Mouse (Mus musculus) layer of hippocampus, adult 8-10 months (tissue): ENCODE data around the gene Olfr1066. TPM values are rescaled to one million over a fixed set of nuclear protein-coding genes. Genes with fewer than 3 reads are reported as not detected.
"Not testable (repeated sequence)": the region's sequence is repeated elsewhere in the genome, so short reads cannot be mapped to it uniquely, and the experiment has no call there.

Experiments
- DNase-seq, 2 experiments: peaks; one replicate each; pipeline ENCODE4 v3.0.0; 2022; ENCODE audit warnings: low spot score in 2 of 2
- total RNA-seq, 4 experiments: library from RNA; stranded (reverse); gene quantifications; 2 replicates each; pipeline ENCODE4 v1.2.4; 2022

Olfr1066 gene
- not detected for total RNA-seq

DNA sequence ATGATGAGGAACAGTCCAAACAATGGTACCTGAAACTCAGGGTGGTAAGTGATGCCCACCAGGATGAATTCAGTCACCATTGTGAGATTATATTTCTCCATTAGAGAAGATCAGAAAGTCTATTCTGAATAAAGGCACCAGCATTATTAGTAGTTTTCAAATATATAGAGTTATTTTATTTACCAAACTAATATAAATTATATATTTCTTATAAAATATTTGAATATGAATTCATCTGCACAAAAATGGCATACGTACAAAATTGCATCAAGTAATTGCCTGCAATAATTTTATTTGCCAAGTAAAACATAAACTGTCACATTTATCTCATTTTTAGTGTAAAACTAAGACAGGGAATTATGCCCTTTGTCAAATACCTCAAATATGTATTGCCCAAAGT lies at the start of gene Olfr1066:
TSS of gene Olfr1066 (minus strand) at position 101 of the 400 bp plus-strand sequence.
- no peak for DNase-seq

DNA sequence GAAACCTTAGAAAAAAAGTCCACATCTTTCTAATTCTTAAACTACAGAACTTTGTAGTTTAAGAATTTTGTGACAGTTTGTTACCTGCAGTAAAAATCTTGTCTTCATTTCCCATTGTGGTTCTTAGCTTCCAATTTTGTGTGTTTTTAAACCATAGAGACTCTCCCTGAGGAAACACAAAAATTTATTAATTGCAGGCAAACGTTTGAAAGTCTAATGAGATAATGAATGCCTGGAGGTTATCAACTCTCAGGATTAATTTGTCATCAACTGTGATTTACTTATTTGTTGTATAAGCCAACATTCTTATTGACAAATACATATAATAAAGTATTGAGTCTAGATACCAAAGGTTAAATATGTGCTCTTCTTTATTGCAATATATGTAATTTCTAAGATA lies 31.2 kb upstream of the Olfr1066 start, which contains the start of gene Olfr228:
TSS of gene Olfr228 (minus strand) at position 101 of the 400 bp plus-strand sequence.
- DNase-seq = no peak

DNA sequence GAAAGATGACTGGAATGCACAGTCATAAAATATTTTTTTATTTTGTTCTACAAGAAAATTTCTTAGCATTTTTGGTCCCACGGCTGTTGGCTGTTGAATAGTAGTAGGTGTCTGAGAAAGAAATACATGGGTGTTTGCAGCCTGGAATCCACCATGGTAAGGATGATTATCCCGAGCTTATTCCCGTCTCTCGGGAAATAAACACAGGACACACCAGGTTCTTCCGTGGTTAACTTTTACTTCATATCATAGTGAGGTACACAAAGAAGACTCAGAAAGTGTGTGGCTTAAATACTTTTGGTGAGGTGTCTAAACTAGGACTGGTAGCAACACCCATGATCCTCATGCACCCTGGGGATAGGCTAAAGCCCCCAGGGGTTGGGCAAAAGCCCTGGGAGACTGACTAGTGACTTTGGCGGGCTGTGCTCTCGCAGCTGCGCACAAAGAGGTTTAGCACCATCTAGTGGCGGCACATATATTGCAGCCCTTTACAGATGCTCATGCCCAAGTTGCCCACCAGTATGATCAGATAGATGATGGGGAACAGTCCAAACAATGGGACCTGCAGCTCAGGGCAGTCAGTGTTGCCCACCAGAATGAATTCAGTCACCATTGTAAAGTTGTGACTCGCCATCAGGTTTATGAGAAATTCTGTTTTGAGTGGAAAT lies 8.5 kb upstream of the Olfr1066 start:
- DNase-seq = peak; percentile 13 to 59

DNA sequence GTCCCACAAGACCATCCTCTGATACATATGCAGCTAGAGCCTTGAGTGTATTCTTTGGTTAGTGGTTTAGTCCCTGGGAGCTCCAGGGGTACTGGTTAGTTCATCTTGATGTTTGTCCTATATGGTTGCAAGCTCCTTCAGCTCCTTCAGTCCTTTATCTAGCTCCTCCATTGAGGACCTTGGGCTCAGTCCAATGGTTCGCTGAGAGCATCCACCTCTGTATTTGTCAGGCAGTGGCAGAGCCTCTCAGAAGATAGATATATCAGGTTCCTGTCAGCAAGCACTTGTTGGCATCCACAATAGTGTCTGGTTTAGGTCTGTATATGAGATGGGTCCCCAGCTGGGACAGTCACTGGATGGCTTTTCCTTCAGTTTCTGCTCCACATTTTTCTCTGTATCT lies 4.4 kb upstream of the Olfr1066 start:
- no peak for DNase-seq

DNA sequence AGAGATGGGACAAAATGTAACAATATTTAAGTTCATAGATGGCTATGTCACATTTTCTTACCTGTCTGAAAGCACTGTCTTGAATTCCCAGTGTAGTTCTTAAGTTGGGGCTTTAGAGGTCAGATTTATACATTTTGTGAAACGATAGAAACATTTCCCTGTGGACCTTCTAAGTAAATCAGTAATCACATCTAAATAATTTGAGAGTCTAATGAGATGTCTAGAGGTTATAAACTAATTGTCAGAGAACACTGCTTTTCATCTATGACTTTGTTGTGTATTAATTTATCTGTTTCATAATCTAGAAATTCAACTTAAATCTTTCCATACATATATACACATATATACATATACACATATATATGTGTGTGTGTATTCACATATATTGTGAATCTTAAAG lies 5.6 kb downstream of the Olfr1066 start, which contains the start of gene Olfr1065:
TSS of gene Olfr1065 (minus strand) at position 101 of the 400 bp plus-strand sequence.
- not testable (repeated sequence) for DNase-seq

DNA sequence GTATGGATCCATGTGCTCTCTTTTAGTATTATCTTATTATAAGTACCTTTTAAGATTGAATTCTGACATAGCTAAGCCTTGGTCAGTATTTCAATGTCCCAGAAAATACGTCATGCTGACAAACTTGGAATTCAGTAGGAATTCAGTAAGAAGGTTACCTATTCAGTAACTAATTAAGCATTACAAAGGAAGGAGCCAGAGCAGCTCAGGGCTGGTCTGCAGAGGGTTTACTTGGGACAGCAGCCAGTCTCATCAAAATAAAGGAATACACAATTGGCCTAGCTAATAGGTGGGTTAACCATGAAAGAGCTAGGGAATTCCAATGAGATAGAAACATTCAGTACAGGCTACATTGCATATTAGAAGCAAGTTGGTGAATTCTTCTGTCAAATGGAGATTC lies 14.0 kb downstream of the Olfr1066 start:
- not testable (repeated sequence) for DNase-seq

DNA sequence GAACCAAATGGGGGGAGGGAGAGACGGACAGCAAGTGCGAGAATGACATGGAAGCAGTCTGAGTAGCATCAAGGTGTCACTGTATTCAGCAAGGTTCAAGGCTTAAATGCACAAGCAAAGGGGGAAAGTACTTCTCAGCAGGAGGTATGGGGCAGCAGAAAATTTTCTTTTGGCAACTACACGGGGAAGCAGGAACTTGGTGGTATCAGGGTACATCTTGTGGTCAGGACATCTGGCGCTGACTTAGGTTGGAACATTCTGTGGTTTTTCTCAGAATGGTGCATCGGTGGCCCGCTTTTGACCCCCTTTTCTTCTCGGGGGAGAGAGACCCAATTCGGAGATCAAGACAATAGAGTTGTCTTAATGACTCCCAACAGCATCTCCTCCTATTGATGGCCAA lies 27.6 kb downstream of the Olfr1066 start:
- not testable (repeated sequence) for DNase-seq

DNA sequence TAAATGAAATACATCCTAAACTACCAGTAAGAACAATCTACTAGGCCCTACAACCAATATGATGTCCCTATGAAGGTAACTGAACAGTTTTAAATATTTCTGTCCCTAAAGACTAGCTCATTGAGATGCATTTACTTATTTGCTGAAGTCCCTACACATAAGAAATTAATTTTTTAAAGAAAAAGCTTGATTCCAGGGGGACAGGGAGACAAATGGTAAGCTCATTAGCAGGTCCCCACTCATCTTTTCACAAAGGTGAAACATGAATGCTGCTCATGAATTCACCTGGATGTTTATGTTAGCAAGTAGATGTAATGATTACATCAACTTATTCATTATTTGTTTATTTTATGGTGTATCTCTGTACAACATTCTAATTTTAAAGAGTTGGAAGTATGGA lies 29.4 kb downstream of the Olfr1066 start, which contains the start of gene Olfr1062:
TSS of gene Olfr1062 (minus strand) at position 101 of the 400 bp plus-strand sequence.
- DNase-seq = not testable (repeated sequence)

DNA sequence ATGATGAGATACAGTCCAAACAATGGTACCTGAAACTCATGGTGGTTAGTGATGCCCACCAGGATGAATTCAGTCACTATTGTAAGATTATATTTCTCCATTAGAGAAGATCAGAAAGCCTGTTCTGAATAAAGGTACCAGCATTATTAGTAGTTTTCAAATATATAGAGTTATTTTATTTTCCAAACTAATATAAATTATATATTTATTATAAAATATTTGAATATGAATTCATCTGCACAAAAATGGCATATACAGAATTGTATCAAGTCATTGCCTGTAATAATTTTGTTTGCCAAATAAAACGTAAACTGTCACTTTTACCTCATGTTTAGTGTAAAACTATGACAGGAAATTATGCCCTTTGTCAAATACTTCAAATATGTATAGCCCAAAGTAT lies 42.1 kb downstream of the Olfr1066 start, which contains the start of gene Olfr1061:
TSS of gene Olfr1061 (minus strand) at position 101 of the 400 bp plus-strand sequence.
- DNase-seq = no peak

Other genes with a start within 250 kb of the Olfr1066 start
- gene Olfr1046, start 237.0 kb downstream of the Olfr1066 start, total RNA-seq = not detected
- gene Olfr1047, start 224.9 kb downstream of the Olfr1066 start, total RNA-seq = not detected
- not detected for gene Olfr1048, start 216.0 kb downstream of the Olfr1066 start, total RNA-seq
- gene Olfr1049, start 197.9 kb downstream of the Olfr1066 start, total RNA-seq = not detected
- not detected for gene Olfr1051, start 177.2 kb downstream of the Olfr1066 start, total RNA-seq
- gene Olfr1052, start 163.8 kb downstream of the Olfr1066 start, total RNA-seq = not detected
- not detected for gene Olfr1053, start 141.0 kb downstream of the Olfr1066 start, total RNA-seq
- gene Olfr1054, start 120.8 kb downstream of the Olfr1066 start, total RNA-seq = not detected
- gene Olfr1055, start 106.0 kb downstream of the Olfr1066 start, total RNA-seq = not detected
- gene Olfr1056, start 93.8 kb downstream of the Olfr1066 start, total RNA-seq = not detected
- gene Olfr1057, start 77.9 kb downstream of the Olfr1066 start, total RNA-seq = not detected
- not detected for gene Olfr1058, start 67.7 kb downstream of the Olfr1066 start, total RNA-seq
- not detected for gene Olfr1061, start 42.2 kb downstream of the Olfr1066 start, total RNA-seq
- not detected for gene Olfr1062, start 29.5 kb downstream of the Olfr1066 start, total RNA-seq
- gene Olfr1065, start 5.7 kb downstream of the Olfr1066 start, total RNA-seq = not detected
- not detected for gene Olfr228, start 31.1 kb upstream of the Olfr1066 start, total RNA-seq
- not detected for gene Olfr1076, start 52.2 kb upstream of the Olfr1066 start, total RNA-seq
- not detected for gene Olfr1079, start 86.2 kb upstream of the Olfr1066 start, total RNA-seq
- not detected for gene Olfr1080, start 102.0 kb upstream of the Olfr1066 start, total RNA-seq
- not detected for gene Olfr1082, start 142.7 kb upstream of the Olfr1066 start, total RNA-seq
- gene Olfr1084, start 183.5 kb upstream of the Olfr1066 start, total RNA-seq = not detected
- gene Olfr1085, start 205.8 kb upstream of the Olfr1066 start, total RNA-seq = not detected
- gene Olfr1086, start 223.8 kb upstream of the Olfr1066 start, total RNA-seq = not detected
- gene Olfr1087, start 242.1 kb upstream of the Olfr1066 start, total RNA-seq = not detected